Mouse (Mus musculus): ENCODE results near the gene Cadm4.
A peak's percentile ranks its signal among the peaks of the same experiment; 100 is the strongest.
"Not testable (repeated sequence)": the region's sequence is repeated elsewhere in the genome, so short reads cannot be mapped to it uniquely, and the experiment has no call there.

The Cadm4 gene

DNA sequence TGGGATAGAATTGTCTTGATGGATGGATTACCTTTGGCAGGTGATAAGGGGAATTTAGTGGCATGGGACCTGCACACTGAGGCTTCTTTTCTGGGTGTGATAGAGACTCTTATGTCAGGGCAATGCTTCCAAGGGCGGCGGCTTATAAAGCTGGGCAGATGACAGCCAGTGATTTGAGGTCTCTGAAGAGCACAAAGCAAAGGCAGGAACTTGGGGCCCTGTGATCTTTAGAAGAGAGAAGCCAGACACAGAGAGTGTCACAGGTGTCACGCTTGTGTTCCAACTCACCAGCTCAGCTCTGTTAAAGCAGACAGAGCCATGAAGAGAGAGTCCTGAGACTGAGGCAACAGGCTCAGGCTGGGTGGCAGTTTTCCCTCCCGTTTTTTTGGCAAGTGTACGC is 13.9 kb upstream of the Cadm4 start:
- peak; percentile 77 for DNase-seq (ENCODE audit: low spot score)

DNA sequence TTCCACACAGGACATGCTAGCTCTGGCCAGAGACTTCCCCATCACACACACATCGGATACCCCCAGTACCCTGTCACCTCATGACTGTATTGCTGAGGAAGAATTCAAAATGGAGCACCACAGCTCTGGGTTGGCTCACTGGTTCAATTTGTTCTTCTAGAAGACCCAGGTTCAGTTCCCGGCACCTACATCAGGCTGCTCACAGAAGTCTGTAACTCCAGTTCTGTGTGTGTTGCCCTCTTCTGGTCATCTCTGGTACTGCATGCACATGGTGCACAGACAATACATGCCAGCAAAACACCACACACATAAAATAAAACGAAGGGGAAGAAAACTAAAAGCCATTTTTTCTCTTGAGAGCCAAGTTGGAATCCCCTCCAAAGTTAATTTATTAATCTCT is 12.7 kb upstream of the Cadm4 start:
- peak; percentile 64 for DNase-seq (ENCODE audit: low spot score)

DNA sequence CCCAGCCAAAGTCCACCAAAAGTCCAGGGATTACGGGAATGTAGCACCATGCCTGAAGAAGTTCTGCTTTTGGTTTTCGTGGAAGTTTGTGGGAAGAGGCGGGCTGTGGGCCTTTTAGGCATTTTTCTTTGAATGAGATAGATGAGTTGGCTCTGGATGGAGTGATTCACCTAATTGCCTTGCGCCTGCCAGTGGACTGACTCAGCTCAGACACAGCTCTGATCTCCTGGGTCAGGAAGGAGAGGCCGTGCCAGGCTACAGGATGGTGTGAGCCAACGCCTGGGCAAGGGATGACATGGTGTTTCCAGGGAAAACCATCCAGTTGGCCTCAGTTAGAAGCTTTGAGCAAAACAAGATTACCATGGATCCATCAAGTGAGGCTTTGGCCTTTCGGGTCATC is 11.5 kb upstream of the Cadm4 start:
- DNase-seq (ENCODE audit: low spot score) = no peak

DNA sequence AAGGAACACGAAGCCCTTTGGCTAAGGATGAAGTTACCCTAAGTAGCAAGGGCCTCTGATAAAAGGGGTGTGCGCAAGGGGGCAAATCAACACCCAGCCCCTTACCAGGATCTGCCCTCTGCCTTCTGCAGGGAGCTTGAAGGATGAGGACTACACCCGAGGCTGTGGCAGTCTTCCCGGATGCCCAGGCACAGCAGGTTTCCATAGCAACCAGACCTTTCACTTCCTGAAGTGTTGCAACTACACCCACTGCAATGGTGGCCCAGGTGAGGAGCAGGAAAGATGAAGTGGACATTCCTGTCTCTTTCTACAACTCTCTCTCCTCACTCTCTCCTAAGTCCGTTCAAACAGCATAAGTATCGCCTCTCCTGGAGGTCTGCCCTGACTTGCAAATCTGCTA is 9.4 kb upstream of the Cadm4 start:
- no peak for DNase-seq (ENCODE audit: low spot score)

DNA sequence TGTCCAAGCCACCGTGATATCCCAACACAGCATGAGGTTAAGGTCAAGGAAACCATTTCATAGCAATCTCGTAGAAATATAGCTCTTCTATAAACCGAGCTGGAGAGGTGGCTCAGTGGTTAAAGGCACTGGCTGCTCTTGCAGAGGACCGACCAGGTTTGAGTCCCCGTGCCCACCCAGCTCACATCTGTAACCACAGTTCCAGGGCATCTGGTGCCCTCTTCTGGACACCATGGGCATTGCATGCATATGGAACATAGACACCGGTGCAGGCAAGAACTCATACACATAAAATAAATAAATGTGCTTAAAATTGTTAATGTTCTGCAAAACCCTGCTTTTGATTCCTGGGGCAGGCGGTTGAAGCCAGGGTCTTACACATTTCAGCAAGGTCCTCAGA is 8.9 kb upstream of the Cadm4 start:
- peak; percentile 53 for DNase-seq (ENCODE audit: low spot score)

DNA sequence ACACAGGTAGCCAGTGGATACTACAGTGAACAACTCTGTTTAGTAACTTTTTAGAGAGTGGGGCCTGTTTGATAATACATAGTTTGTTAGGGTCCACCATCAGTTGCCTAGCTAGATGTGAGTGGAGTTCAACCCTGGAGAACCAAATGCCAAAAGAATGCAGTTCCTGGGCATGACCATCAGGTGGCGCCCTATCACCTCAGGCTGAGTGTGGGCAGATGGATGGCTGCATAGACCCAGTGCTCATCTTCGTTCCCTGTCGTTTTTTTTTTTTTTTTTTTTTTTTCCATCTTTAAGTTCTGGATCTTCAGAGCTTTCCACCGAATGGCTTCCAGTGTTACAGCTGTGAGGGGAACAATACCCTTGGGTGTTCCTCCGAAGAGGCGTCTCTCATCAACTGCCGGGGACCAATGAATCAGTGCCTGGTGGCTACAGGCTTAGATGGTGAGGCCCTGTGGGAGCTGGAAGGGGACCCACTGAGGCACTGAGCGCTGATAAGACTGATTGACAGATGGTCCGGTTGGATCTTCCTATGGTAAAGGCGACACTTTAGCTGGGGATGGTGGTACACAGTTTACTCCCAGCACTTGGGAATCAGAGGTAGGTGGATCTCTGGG is 7.8 kb upstream of the Cadm4 start:
- DNase-seq (ENCODE audit: low spot score) = peak; percentile 70

DNA sequence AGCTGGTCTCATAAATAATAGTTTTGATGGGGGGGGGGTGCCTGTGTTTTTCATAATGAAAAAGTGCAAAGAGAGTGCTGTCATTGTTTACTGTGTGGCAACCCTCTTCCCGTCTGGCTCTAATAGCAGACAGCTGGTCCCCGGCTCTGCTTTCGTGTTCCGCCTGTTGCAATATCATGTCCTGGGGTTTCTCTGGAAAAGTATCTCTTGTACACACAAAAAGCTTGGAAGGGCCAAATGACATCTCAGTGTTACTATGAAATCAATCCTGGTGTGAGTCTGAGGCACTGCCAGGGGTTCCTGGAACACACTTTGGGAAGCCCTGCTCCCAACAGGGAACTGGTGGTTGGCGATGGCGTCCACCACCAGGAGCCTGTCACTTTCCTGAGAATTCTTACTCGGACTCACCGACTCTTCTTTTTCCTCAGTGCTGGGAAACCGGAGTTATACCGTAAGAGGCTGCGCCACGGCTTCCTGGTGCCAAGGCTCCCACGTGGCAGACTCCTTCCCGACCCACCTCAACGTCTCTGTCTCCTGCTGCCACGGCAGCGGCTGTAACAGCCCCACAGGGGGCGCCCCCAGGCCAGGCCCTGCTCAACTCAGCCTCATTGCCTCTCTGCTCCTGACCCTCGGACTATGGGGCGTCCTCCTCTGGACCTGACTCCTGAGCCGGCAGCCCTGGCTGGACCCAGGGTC is 6.9 kb upstream of the Cadm4 start:
- no peak for DNase-seq (ENCODE audit: low spot score)

DNA sequence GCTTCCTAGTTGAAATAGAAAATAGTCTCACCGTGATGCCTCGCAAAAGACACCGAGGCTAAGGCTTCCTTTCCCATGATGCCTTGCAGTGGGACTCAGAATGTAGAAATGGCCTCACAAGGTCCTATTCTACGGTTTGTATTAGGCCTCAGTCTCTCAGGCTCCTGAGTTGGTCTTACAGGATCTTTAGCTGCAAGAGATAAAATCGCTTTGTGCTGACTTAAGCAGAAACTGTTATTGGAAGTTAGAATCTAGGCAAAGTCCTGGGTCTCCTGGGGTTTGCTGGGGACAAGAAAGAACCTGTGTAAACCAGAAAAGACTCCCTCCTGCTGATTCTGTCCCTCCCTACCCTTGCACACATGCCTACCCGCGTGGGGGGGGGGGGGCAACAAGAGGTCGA is 5.5 kb upstream of the Cadm4 start:
- DNase-seq (ENCODE audit: low spot score) = no peak

DNA sequence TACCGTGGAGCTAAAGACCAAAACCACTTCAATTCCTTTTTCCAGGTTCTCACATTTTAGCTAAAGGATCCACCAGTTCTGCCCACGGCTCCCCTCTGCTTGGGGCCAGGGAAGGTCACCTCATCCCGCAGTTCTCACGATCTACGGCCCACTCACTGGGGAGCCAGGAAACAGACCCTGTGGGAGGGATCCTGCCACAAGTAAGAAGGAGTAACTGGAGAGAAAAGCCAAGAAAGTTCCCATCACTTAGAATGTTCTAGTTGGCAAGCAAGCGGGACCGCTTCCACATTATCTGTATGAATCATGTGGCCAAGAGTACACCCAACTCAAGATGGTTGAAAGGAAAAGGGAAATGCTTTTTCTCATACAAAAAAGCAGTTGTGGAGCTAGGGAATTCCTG is 5.0 kb upstream of the Cadm4 start:
- no peak for DNase-seq (ENCODE audit: low spot score)

DNA sequence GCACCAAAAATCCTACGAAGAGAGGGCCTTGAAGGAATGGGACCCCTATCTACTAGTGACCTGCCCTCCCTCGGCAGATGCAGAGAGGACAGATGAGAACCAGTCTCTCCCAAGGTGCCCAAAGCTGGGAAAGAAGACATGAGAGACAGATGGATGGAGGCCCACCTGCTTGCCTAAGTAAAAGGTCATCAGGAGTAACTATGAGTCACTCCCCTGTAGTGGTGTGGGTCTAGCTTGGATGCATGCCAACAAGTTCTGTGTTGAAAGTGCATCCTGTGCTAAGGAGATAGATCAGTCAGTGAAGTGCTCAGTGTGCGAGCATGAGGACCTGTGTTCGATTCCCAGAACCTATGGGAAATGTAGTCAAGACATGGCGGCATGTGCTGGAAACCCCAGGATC is 2.9 kb upstream of the Cadm4 start:
- no peak for DNase-seq (ENCODE audit: low spot score)

DNA sequence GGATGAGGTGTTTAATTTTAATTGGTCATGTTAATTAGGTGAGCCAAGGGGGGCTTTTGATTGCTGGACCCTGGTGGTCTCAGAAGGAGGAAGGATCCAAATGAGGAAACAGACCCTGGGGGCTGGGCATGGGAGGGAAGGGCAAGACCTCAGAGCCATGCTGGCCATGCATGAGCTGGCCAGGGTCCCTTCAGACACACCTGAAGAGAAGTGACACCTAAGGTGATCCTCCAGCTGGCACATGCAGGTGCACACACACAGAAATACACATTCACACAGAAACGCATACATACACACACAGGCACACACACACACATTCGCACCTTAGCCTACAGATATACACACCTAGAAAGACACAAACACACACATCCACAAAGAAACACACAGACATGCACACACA is 2.1 kb upstream of the Cadm4 start:
- no peak for DNase-seq (ENCODE audit: low spot score)

DNA sequence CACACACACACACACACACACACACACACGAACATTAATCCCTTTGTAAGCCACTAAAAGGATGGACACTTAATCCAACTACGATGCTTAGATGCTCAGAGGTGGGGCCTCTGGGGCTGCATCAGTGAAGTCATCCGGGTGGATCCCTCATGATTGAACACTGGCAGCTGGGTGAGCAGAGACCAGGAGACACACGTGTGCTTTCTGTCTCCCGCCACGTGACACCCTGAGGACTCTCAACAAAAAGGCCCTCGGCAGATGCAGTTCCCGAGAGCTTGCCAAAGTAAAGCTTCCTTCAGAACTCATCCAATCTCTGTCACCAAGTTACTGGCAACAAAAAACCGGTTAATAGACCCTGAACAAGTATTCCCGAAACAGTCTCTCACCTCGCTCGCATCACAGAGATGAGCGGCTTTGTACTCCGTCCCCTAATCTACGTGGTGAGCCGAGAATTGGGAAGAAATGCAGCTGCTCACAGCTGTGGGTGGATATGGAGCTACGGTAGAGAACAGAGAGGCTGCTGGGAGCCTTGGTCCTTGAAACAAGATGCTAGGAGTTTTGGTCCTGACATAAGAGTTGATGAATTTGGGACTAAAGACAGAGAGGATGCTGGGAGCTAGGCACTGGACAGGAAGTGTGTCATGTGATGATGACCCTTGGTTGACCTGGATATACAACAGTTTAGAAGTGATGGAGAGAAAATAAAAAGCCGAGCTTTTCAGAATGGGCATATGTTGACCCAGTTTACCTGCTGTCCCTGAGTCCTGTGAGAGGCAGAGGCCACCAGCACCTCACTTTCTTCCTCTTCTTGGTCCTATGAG is 1.5 kb upstream of the Cadm4 start:
- DNase-seq (ENCODE audit: low spot score) = no peak

DNA sequence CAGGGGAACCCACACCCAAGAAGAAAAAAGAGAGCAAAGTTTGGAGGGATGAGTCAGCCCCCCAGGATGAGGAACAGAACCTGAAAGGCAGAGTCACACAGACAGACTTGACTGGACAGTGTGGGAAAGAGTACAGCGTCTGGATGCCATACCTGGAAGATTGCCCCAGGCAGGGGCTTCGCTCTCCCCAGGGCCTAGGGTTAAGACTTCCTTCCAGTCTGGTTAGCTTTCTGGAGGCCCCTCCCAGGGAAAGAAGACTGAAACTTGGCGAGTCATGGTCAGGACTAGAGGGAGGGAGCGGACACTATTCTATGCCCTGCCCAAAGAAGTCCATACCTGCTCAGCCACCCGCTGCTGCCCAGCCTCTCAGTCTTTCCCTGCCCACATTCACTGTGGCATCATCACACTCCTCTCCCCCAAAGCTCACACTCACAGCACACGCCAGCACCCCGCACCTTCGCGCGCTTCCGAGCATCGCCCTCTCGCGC is 793 bp upstream of the Cadm4 start:
- no peak for DNase-seq (ENCODE audit: low spot score)

DNA sequence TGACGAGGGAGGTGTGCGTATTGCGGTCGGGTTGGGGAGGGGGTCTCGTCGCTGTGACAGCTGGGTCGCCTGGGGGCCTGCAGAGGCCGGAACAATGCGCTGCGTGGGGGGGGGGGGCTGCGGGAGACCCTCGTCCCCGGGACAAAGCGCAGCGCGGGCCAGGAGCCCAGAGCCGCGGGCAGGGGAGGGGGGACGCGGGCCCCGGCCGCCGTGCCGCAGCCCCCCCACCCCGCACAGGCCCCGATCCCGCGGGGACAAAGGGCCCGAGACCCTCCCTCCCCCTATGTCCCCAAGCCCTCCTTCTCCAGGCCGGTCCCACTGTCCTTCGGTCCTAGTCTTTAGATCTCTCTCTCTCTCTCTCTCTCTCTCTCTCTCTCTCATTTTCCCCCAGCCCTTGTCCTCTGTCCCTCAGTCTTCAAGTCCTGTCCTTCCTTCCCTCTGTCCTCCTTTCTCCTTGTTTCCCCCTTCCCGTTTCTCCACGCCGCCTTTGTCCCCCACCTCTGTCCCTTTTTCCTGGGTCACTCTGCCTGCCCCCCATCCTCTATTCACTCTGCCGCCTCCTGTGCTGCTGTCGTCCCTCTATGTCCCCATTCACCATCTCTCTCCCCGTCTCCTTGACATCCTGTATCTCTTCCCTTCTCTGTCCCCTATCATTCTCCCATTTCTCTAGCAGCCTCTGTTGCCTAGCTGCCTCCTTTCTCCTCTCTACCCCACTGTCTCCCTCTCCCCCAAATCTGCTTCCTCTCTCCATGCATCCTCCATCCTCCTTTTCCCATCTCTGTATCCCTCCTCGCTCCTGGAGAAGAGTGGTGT is 591 bp downstream of the Cadm4 start:
- no peak for DNase-seq (ENCODE audit: low spot score)

DNA sequence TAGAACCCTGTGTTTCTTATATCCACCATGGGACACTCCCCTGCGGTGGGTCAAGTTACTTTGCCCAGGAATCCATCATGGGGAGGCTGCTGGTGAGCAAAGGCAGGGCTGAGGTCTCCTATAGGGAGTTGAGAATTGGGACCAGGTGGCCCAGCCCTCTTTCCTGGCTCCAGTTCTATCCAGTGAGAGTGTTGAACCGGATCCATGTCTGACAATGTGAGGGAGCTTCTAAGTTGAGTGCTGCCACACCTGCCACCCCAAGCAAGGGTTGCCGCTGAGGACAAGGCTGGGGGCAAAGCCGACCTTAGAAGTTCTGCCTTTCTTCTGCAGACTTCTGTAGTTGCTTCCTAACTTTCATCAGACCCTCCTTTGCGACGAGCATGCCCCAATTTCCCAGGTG is 1.5 kb downstream of the Cadm4 start:
- not testable (repeated sequence) for DNase-seq (ENCODE audit: low spot score)

DNA sequence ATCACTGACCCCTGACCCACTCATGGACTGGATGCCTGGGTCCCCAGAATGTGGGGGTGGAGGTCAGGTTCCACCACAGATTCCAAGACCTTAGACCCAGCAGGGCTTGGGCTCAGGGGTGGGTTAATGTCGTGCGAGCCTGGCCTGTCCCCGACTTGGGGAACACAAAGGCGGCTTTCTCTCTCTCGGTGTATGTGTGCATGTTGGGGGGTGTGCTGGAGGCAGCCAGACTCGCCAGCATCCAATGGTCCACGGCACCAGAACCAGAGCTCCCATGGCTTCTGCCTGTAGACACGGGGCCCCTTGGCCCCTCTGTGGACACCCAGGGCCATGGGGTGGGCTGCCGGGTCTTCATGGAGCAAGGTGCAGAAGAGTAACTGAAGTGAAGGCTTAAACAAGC is 3.7 kb downstream of the Cadm4 start:
- DNase-seq (ENCODE audit: low spot score) = no peak

DNA sequence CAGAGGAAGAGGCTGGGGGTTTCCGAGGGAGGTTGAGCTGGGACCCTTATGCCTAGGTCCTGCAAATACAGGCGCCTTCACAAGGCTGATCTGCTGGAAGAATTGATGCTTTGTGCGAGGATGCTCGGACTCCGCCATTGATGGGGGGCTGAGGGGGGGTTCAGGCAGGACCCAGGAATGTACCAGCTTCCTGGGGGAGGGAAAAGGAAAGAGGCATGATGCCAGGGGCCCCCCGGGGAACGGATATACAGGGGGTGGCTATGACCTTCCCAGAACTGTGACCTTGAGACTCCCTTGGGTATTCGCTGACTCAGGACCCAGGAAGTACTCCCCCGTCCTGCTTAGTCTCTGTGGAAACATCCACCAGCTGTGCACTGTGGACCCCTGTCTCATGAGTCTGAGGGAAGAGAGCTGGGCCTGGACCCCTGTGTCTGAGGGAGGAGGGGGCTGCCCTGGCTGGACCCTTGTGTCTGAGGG is 4.9 kb downstream of the Cadm4 start:
- no peak for DNase-seq (ENCODE audit: low spot score)

DNA sequence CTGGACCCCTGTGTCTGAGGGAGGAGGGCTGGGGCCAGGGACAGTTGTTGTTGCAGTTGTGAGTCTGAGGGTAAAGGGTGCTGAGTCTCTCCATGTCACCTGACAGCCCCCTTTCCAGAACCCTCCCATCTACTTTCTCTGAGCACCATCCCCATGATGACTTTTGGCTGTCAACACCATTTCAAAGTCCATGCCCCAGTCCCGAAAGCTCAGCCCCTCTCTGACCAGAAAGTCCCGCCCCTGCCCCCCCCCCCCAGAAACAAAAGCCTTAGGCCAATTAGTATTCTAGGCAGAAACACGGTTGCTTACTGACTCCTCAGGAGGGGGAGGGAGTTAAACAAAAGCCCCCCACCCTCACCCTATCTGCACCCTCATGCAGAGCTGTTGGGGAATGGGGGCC is 5.6 kb downstream of the Cadm4 start:
- no peak for DNase-seq (ENCODE audit: low spot score)

DNA sequence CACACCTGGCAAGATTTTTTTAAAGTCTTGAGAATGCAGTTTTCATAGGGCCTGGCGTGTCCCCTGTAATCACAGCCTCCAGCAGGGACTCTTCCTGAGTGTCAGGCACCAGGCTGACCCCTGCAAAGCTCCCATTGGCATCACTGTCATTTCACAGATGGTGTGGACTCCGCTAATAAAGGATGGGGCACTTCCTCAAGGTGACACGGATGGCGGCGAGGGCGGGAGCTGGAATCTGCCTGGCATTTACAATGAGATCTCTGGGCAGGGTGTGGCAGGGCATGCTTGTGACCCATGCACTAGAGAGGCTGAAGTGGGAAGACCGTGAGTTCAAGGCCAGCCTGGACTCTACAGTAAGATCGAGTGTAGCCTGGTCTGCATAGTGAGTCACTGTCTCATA is 6.5 kb downstream of the Cadm4 start:
- DNase-seq (ENCODE audit: low spot score) = no peak

DNA sequence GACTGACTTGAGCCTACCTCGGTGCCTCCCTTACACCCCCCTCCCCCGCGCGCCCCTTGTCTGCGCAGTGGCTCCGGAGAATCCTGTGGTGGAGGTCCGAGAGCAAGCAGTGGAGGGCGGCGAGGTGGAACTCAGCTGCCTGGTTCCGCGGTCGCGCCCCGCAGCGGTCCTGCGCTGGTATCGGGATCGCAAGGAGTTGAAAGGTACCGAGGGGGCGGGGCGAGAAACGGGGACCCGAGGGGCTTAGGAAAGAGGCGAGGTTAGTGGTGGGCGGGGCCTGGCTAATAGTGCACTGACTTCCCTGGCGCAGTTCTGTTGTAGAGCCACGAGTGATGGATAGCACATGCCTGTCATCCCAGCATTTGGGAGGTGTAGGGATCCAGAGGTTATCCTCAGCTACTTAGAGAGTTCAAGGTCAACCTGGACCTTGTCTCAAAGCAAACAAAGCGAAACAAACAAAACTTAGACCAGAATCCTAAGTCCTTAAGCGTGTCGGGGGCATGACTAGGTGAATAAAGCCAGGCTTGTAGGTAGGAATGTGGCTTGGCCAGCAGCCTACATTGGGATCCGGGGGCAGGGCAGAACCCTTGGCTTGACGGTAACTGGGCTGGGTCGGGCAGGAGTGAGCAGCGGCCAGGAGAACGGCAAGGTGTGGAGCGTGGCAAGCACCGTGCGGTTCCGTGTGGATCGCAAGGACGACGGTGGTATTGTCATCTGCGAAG is 18.2 kb downstream of the Cadm4 start:
- DNase-seq (ENCODE audit: low spot score) = no peak

DNA sequence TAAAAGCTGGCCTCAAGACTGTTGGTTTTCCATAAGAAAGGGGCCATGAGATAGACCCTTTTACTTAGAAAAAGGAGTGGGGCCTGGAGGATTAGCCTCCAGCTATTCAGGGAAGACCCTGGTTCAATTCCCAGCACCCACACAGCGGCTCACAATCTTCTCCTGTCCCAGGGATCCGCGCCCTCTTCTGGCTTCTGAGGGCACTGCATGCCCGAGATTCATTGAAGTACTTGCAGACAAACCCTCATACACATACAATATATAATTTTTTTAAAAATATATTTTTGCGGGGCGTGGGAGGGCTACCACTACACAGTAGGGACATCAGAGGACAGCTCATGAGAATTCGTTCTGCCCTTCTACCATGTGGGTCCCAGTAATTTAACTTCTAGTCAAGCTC is 19.1 kb downstream of the Cadm4 start:
- peak; percentile 40 for DNase-seq (ENCODE audit: low spot score)

DNA sequence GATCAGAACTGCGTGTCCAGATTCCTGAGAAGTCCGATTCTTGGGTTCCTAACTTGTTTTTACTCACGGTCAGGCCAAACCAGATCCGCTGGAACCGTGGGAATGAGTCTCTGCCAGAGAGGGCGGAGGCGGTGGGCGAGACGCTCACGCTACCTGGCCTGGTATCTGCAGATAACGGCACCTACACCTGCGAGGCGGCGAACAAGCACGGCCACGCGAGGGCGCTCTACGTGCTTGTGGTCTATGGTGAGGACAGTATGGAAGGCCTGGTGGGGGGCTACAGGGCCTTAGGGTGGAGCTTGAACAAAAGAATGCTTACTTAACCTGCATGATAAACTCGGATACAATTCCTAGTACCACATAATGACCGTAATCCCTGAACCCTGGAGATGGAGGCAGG is 19.7 kb downstream of the Cadm4 start:
- DNase-seq (ENCODE audit: low spot score) = peak; percentile 37

Measured in T-cell, adult 2 months (primary cell).